Mouse (Mus musculus): ENCODE data around the gene Tbc1d2. TPM values are rescaled to one million over a fixed set of nuclear protein-coding genes. Genes with fewer than 3 reads are reported as not detected.
"Not testable (repeated sequence)": the region's sequence is repeated elsewhere in the genome, so short reads cannot be mapped to it uniquely, and the experiment has no call there.

Gene Tbc1d2
- polyA plus RNA-seq, 1 experiment from 2014 or later = 0.94 TPM

DNA sequence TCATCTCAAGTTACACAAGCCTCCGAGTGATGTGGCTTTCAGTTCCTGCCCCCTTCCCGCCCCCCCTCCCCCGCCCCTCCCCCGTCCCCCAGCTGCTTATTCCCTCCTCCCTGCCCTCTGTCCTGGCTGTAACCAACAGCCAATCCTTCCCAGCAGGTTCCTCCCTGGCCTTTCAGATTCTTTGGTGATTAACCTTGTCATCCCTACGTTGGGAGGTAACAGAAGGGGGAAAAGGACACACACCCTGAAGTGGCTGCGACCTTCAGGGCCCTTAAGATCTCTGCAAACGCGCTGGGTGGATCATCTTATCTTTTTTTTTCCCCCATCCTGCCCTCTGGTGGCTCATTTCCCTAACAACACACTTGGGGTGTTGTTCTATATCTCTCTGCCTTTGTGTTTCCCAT is 15.4 kb upstream of the Tbc1d2 start:
- Histone ChIP-seq H3K9me3 (no peaks in the 10 kb centered on the region), H3K27me3 (ENCODE audit: poor library complexity, severe bottlenecking) (peaks cover 9% of the 10 kb centered on the region), H3K27ac (peak overlapping the region; percentile 93), H3K4me1 (peaks cover 56% of the 10 kb centered on the region), H3K36me3 (replicated peaks) (no peaks in the 10 kb centered on the region), H3K4me3 (peak overlapping the region; percentile 59)
- WGBS = 0% methylated on average over 8 of the region's 8 CpGs
- peak; percentile 63 for DNase-seq (ENCODE audit: extremely low spot score, low spot score)

DNA sequence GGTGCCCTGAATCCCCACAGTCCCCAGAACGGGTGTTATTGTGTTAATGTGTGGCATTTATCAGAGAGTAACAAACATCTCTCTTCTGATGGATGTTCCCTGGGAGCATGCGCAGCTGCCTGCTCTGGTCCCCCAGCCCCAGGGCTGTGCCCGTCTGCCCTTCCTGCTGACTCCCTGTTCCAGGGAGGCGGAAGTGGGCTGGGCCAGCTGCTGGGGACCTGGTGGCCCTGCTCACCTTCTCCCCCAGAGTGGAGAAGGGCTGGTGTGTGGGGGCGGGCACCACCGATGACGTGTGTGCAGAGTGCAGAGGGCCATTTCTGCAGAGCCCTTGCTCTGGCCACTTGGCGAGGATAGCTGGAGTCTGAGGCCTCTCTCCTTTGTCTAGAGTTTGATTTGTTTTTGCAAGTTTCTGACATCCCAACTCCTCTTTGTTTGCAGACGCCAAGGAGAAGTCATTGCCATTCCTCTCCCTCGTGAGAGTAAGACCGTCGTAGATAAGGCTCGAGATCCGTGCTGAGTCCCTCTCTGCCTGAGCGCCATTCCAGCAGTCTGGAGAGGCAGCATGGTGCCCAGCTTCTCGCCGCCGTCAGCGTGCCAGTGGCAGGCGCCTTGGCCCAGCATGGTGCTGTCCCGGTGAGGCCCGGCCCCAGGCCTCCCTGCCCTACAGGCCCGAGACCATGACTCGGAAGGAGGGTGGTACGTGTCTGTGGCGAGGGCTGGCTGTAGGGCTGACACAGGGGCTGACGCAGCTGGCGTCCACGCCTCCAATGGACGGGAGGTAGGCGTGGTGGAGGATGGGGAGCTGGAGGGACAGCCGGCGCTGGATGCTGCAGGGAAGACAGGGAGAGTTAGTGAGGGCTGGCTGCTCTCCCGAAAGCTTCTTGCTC is 14.4 kb upstream of the Tbc1d2 start:
- Histone ChIP-seq H3K4me3 (peak overlapping the region; percentile 59), H3K27ac (peak overlapping the region; percentile 93), H3K36me3 (replicated peaks) (no peaks in the 10 kb centered on the region), H3K27me3 (ENCODE audit: poor library complexity, severe bottlenecking) (peaks cover 13% of the 10 kb centered on the region), H3K4me1 (peaks cover 51% of the 10 kb centered on the region), H3K9me3 (no peaks in the 10 kb centered on the region)
- DNase-seq (ENCODE audit: extremely low spot score, low spot score) = peak; percentile 79
- WGBS = 2% methylated on average over 34 of the region's 34 CpGs

DNA sequence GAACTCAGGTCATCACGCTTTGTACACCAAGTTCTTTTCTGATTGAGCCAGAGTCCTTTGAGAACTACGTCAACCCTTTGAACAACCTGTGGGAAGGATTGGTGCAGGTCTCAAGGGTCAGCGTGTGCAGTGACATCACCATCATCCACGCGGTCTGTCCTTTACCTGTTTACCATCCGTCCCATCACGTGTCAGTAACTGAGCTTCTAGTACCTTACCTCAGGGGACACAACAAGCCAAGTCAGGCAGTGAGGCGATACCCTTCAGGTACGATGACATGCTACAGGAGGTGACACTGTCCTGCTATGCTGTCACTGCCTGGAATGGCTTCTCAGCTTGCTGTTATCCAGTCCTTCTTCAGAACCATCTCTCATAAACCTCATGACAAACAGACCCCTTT is 11.4 kb upstream of the Tbc1d2 start:
- Histone ChIP-seq H3K27me3 (ENCODE audit: poor library complexity, severe bottlenecking) (peaks cover 13% of the 10 kb centered on the region), H3K4me1 (peaks cover 37% of the 10 kb centered on the region), H3K9me3 (no peaks in the 10 kb centered on the region), H3K4me3 (no peak overlapping the region), H3K27ac (no peak overlapping the region), H3K36me3 (replicated peaks) (no peaks in the 10 kb centered on the region)
- no peak for DNase-seq (ENCODE audit: extremely low spot score, low spot score)
- 80% methylated on average over 9 of the region's 9 CpGs for WGBS

DNA sequence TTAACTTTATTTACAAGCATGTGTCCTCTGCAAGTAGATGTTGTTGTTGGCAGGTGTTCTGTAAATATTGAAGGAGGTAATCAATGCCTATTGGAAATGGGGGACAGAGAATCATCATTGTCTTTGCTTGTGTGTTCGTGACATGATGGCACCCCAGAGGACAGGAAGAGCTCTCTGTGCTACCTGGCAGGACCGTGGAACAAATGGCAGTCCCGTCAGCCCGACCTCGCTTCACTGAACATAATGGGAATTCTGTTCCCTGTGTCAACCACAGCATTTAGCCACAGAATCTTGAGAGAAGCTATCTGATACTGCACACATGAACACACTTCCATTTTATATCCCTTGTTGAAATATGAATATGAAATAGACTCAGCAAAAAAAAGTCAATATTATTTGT is 8.9 kb upstream of the Tbc1d2 start:
- WGBS = 75% methylated on average over 5 of the region's 5 CpGs
- H3K4me1 ChIP-seq = peaks cover 12% of the 10 kb centered on the region
- peaks cover 18% of the 10 kb centered on the region for H3K27me3 ChIP-seq (ENCODE audit: poor library complexity, severe bottlenecking)
- no peaks in the 10 kb centered on the region for H3K36me3 ChIP-seq (replicated peaks)
- no peak for DNase-seq (ENCODE audit: extremely low spot score, low spot score)
- no peaks in the 10 kb centered on the region for H3K9me3 ChIP-seq
- H3K27ac ChIP-seq = no peak overlapping the region
- H3K4me3 ChIP-seq = no peak overlapping the region

DNA sequence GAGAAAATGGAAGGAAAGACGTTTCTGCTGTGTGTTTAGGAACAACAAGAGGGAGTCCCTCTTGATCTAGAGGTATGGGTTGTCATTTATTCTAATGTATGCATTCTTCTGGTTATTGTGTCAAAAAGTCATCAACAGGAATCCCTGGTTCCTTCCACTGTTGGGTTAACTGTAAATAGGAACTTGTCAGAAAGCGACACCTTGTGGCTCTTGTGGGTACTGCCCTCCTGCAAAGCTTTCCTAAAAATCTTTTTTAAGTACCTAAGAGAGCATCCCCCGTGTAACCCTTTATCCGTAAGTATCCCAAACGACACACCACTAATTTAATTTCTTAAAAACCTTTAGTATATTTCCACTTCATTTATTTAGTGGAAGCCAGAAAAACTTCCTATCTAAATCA is 7.1 kb upstream of the Tbc1d2 start:
- Histone ChIP-seq H3K36me3 (replicated peaks) (no peaks in the 10 kb centered on the region), H3K4me1 (no peaks in the 10 kb centered on the region; the same call in 1 of the 2 replicates), H3K27me3 (ENCODE audit: poor library complexity, severe bottlenecking) (peaks cover 17% of the 10 kb centered on the region), H3K27ac (no peak overlapping the region), H3K4me3 (no peak overlapping the region), H3K9me3 (no peaks in the 10 kb centered on the region)
- 18% methylated on average over 5 of the region's 5 CpGs for WGBS
- DNase-seq (ENCODE audit: extremely low spot score, low spot score) = peak; percentile 70

DNA sequence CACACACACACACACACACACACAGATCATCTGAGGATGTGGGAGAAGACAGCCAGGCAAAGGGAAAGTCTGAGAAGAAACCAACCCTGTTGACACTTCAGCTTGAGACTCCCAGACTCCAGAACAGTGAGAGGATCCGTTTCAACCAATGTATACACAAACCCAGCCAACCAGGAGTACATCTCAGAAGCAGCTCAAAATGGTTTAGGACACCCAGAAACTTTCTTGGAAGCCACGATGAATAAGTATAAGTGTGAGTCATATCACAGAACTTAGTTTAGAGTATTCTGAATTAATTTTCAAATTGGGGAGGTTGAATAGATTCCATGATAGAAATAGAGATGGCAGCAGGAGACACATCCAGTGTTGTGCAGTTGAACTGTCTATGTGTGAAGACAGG is 5.9 kb upstream of the Tbc1d2 start:
- no peak for DNase-seq (ENCODE audit: extremely low spot score, low spot score)

DNA sequence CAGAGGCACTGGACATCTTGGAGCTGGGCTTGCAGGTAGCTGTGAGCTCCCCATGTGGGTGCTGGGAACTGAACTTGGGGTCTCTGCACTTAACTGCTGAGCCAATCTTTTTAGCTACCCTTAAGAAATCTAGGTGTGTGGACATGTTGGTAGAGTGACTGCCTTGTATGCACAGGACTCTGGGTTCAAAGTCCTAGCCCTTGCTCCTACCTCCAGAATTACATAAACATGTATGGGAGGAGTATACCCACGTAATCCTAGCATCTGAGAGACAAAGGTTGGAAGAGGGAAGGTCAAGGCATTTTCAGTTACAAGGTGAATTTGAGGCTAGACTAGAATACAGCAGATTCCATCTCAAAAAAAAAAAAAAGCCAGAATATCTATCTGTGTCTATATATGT is 5.3 kb upstream of the Tbc1d2 start:
- no peaks in the 10 kb centered on the region for H3K9me3 ChIP-seq
- peaks cover 28% of the 10 kb centered on the region for H3K27me3 ChIP-seq (ENCODE audit: poor library complexity, severe bottlenecking)
- 83% methylated on average over 1 of the region's 1 CpGs for WGBS
- no peaks in the 10 kb centered on the region for H3K36me3 ChIP-seq (replicated peaks)
- no peak for DNase-seq (ENCODE audit: extremely low spot score, low spot score)
- H3K27ac ChIP-seq = no peak overlapping the region
- H3K4me1 ChIP-seq = peaks cover 7% of the 10 kb centered on the region
- H3K4me3 ChIP-seq = no peak overlapping the region

More for the DNA sequence above, 5.9 kb upstream of the Tbc1d2 start:
- Histone ChIP-seq H3K27ac (no peak overlapping the region), H3K9me3 (no peaks in the 10 kb centered on the region), H3K4me3 (no peak overlapping the region), H3K27me3 (ENCODE audit: poor library complexity, severe bottlenecking) (peaks cover 29% of the 10 kb centered on the region), H3K36me3 (replicated peaks) (no peaks in the 10 kb centered on the region), H3K4me1 (peaks cover 1% of the 10 kb centered on the region)
- WGBS = 73% methylated on average over 2 of the region's 2 CpGs

DNA sequence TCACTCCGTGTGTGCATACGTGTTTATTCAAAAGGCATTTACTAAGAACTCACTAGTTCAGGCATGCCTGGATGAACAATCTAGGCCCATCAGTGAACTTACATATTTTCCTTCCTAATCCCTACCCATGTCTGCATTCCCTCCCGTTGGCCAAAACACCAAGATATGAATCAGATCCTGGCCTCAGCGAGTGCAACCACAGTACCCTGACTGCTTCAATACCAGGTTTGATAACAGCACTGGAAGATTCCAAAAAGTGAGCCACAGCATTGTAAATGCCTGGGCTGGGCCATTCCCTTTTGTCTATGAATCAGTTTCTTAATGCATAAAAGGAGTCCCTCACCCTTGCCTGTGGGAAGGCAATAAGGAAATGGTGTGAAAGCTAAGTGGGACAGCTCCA is 848 bp downstream of the Tbc1d2 start:
- 57% methylated on average over 4 of the region's 4 CpGs for WGBS
- no peak overlapping the region for H3K27ac ChIP-seq
- H3K4me3 ChIP-seq = peak overlapping the region; percentile 80
- H3K4me1 ChIP-seq = peaks cover 14% of the 10 kb centered on the region
- H3K36me3 ChIP-seq (replicated peaks) = no peaks in the 10 kb centered on the region
- DNase-seq (ENCODE audit: extremely low spot score, low spot score) = no peak
- H3K9me3 ChIP-seq = no peaks in the 10 kb centered on the region
- peaks cover 50% of the 10 kb centered on the region for H3K27me3 ChIP-seq (ENCODE audit: poor library complexity, severe bottlenecking)

DNA sequence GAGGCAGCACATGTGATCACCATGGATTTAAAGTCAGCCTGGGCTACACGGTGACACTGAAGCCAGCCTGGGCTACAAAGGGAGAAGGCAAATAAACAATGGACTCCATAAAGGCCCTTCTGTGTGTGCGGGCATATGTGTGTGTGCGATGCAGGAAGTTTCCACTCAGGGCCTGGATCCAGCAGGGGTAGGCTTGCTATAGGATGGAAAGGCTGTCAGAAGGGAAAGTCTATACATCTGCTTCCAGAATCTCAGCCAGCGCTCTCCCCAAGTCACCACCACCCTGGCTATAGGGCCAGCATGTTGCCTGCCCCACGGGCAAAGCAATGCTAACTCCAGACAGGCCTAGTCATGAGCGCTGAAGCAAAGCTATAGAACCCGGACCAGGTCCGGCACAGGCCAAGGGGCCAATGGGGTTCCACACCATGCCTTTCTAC is 6.3 kb downstream of the Tbc1d2 start:
- H3K27me3 ChIP-seq (ENCODE audit: poor library complexity, severe bottlenecking) = peaks cover 13% of the 10 kb centered on the region
- peaks cover 7% of the 10 kb centered on the region for H3K4me1 ChIP-seq
- H3K9me3 ChIP-seq = no peaks in the 10 kb centered on the region
- WGBS = 83% methylated on average over 8 of the region's 8 CpGs
- no peak overlapping the region for H3K4me3 ChIP-seq
- no peak overlapping the region for H3K27ac ChIP-seq
- DNase-seq (ENCODE audit: extremely low spot score, low spot score) = no peak
- no peaks in the 10 kb centered on the region for H3K36me3 ChIP-seq (replicated peaks)

DNA sequence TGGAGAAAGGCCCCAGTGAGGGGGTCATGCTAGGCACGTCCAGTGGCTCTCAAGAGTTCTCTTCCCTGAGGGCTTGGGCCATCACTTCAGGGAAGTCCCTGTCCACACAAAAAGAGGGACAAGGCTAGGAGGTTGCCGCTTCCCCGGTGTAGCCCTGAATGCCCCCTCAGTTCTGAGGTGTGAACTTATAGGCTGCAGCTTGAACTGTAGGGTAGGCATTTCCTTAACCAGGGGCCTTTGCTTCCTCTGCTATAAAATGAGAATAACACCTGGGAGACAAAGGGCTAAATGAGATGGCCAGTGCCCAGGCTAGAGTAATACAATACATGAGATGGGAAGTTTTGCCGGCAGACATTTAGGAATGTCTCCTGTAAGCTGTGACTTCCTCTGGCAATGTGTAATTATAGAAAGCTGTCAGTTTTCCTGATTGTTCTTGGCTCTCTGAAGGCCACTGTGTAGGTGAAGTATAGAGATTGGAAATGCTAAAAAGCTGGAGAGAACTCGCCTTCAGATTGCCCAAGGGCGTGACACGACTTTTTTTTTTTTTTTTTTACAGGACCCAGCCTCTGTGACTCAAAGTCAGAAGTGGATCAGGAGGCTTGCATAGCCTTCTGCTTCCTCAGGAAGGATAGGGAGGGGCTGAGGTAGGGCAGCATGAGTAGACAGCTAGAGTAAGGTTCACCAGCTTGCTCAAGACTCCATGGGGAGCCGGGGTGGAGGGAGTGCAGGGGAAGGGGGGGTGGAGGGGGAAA is 6.9 kb downstream of the Tbc1d2 start:
- 81% methylated on average over 8 of the region's 8 CpGs for WGBS
- peaks cover 7% of the 10 kb centered on the region for H3K27me3 ChIP-seq (ENCODE audit: poor library complexity, severe bottlenecking)

DNA sequence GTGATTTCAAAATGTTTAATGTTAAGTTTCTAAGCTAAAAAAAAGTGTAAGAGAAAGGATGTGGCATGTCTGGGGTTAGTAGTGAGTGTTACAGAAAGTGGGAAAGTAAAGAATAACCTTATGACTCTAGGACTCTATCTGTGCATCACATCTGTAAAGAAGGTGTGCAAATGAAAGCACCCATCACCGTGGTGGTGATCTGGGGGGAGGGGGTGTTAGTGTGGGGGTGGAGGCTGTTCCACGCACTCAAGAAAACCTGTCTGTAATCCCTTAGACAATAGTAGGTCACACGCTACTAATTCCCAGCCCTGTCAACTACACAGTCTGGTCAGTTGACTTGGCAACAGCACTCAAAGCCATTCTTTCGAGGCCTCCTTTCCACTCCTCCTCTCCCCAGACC is 8.7 kb downstream of the Tbc1d2 start:
- Histone ChIP-seq H3K9me3 (no peaks in the 10 kb centered on the region), H3K4me1 (peaks cover 7% of the 10 kb centered on the region), H3K36me3 (replicated peaks) (no peaks in the 10 kb centered on the region), H3K27ac (peak overlapping the region; percentile 62), H3K4me3 (no peak overlapping the region), H3K27me3 (ENCODE audit: poor library complexity, severe bottlenecking) (no peaks in the 10 kb centered on the region)
- WGBS = 58% methylated on average over 4 of the region's 4 CpGs
- DNase-seq (ENCODE audit: extremely low spot score, low spot score) = no peak

More for the DNA sequence above, 6.9 kb downstream of the Tbc1d2 start:
- H3K9me3 ChIP-seq = no peaks in the 10 kb centered on the region
- peak overlapping the region; percentile 51 for H3K27ac ChIP-seq
- DNase-seq (ENCODE audit: extremely low spot score, low spot score) = no peak
- H3K36me3 ChIP-seq (replicated peaks) = no peaks in the 10 kb centered on the region
- peaks cover 7% of the 10 kb centered on the region for H3K4me1 ChIP-seq
- H3K4me3 ChIP-seq = no peak overlapping the region

DNA sequence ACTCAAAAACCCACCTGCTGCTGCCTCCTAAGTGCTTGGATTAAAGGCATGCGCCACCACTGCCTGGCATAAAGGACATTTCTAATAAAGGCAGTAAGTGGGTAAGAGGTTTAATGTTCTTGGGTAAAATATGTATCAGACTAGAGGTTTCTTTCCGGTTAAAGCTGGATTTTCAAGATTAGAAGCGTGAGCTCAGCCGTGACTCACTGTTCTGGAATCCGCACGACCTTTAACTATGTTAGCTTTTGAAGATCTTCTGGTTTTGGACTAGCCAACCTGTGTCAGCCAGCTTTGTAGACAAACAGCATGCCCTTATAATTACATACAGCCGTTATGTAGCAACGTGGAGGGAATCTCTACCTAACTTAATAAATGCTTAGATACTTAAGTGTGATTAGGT is 10.1 kb downstream of the Tbc1d2 start:
- H3K9me3 ChIP-seq = no peaks in the 10 kb centered on the region
- H3K27me3 ChIP-seq (ENCODE audit: poor library complexity, severe bottlenecking) = no peaks in the 10 kb centered on the region
- no peak overlapping the region for H3K27ac ChIP-seq
- H3K36me3 ChIP-seq (replicated peaks) = no peaks in the 10 kb centered on the region
- H3K4me1 ChIP-seq = peaks cover 7% of the 10 kb centered on the region
- WGBS = 89% methylated on average over 8 of the region's 8 CpGs
- H3K4me3 ChIP-seq = no peak overlapping the region
- DNase-seq (ENCODE audit: extremely low spot score, low spot score) = no peak

DNA sequence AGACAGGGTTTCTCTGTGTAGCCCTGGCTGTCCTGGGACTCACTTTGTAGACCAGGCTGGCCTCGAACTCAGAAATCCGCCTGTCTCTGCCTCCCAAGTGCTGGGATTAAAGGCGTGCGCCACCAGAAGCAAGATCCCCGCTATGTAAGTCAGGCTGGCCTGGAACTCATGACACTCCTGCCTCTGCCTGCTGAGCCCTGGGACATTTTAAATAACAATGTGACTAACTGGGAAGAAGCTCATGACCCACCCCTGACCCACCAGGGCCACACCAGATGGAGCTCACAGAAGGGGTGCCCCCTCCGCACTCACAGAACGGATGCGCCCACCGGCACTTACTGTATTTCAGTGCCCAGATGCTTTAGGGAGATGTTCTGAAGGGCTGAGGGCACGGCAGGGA is 12.8 kb downstream of the Tbc1d2 start:
- 91% methylated on average over 10 of the region's 10 CpGs for WGBS
- H3K27ac ChIP-seq; H3K36me3 ChIP-seq (replicated peaks); DNase-seq (ENCODE audit: extremely low spot score, low spot score); H3K27me3 ChIP-seq (ENCODE audit: poor library complexity, severe bottlenecking); H3K9me3 ChIP-seq; H3K4me3 ChIP-seq: not testable (repeated sequence)
- H3K4me1 ChIP-seq = peaks cover 12% of the 10 kb centered on the region

All from forebrain, embryonic 10.5 days (tissue).